Mouse (Mus musculus): Measurements from ENCODE around the gene Sema5b. TPM values are rescaled to one million over a fixed set of nuclear protein-coding genes. Genes with fewer than 3 reads are reported as not detected.

The Sema5b gene
- total and polyA plus RNA-seq, 3 experiments, result not detected

DNA sequence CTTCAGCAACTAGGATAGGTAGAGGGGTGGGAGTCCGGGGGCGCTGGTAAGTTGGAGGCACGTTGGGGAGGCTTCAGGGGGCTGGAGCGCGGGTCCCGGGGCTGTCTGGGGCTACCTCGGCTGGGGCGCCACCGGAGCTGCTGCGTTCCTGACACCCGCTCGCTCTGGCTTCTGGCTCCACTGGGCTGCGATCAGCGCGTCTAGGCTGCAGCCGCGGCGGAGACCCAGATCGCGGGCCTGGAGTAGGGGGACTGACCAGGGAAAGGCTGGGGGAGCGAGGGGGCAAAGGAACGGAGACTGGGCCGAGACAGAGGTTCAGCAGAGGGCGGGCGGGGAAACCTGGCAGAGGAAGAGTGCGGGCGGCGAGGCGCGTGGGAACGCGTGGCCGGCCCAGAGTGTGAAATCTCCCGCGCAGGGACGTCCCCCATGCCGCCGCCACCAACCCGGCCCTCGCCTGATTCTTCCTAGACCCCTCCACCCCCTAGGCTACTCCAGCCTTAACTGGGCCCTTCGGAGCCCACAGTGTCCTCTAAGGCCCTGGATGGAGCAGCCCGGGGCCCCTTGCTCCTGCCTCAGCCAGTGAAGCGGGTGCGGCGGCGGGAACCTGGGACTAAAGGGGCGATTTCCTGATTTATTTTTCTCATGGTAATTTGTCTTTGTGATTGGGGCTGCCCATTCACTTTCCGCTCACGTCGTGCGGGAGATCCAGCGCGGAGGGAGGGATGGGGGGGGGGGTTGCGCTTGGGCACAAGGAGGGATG, 896 bp downstream of the Sema5b start:
- Histone ChIP-seq H3K9me3 (replicated peaks; ENCODE audit: insufficient read depth, low read length) (no peaks in the 10 kb centered on the region), H3K79me2 (ENCODE audit: control insufficient read depth, insufficient read depth, low read length, poor library complexity) (no peaks in the 10 kb centered on the region), H3K4me3 (ENCODE audit: control insufficient read depth in 1 of 2, insufficient read depth in 1 of 2, low read depth in 2 of 2, low read length in 2 of 2) (no peak overlapping the region), H3K9ac (ENCODE audit: control insufficient read depth, low read depth, low read length, poor library complexity, severe bottlenecking) (no peak overlapping the region), H3K36me3 (ENCODE audit: control insufficient read depth in 1 of 2, insufficient read depth in 2 of 2, low read length in 2 of 2) (no peaks in the 10 kb centered on the region), H3K27me3 (ENCODE audit: control insufficient read depth in 1 of 2, insufficient read depth in 2 of 2, low read length in 2 of 2) (no peaks in the 10 kb centered on the region), H3K27ac (ENCODE audit: control insufficient read depth, low read depth, low read length) (no peak overlapping the region), H3K4me1 (ENCODE audit: control insufficient read depth in 1 of 2, insufficient read depth in 2 of 2, low read length in 2 of 2) (no peaks in the 10 kb centered on the region)
- TF ChIP-seq TAL1 (IDR thresholded peaks at IDR 0.05; ENCODE audit: low read length) (no peak), MYB (IDR thresholded peaks at IDR 0.05; ENCODE audit: low read depth, low read length) (no peak), EP300 (IDR thresholded peaks at IDR 0.05; ENCODE audit: low read depth in 1 of 2, low read length in 2 of 2) (no peak), CHD1 (IDR thresholded peaks at IDR 0.05; ENCODE audit: low read depth, low read length) (no peak), RAD21 (IDR thresholded peaks at IDR 0.05; ENCODE audit: low read depth, low read length) (no peak), HCFC1 (IDR thresholded peaks at IDR 0.05; ENCODE audit: low read depth, low read length) (no peak), MEF2A (IDR thresholded peaks at IDR 0.05; ENCODE audit: extremely low read depth, insufficient replicate concordance, low read depth, low read length, poor library complexity, severe bottlenecking) (no peak), ZC3H11A (IDR thresholded peaks at IDR 0.05; ENCODE audit: low read depth, low read length) (no peak), POLR2AphosphoS2 (IDR thresholded peaks at IDR 0.05; ENCODE audit: low read length) (no peak), CTCF (IDR thresholded peaks at IDR 0.05 in 2 of 3, conservative IDR thresholded peaks at IDR 0.05 in 1 of 3; ENCODE audit: control insufficient read depth in 1 of 3, insufficient read depth in 1 of 3, low read depth in 2 of 3, low read length in 3 of 3, poor library complexity in 1 of 3, severe bottlenecking in 1 of 3) (no peak), MAX (IDR thresholded peaks at IDR 0.05; ENCODE audit: low read length) (no peak), ZNF384 (IDR thresholded peaks at IDR 0.05; ENCODE audit: low read depth, low read length) (no peak), TCF12 (IDR thresholded peaks at IDR 0.05; ENCODE audit: low read depth, low read length) (no peak), TBP (IDR thresholded peaks at IDR 0.05; ENCODE audit: low read depth, low read length) (no peak), MXI1 (IDR thresholded peaks at IDR 0.05; ENCODE audit: low read depth, low read length) (no peak), GATA1 (IDR thresholded peaks at IDR 0.05; ENCODE audit: low read depth, low read length) (no peak), MAFK (IDR thresholded peaks at IDR 0.05; ENCODE audit: borderline replicate concordance, low read depth, low read length) (no peak)
- DNase-seq (ENCODE audit: low read depth, low spot score), result no peak

DNA sequence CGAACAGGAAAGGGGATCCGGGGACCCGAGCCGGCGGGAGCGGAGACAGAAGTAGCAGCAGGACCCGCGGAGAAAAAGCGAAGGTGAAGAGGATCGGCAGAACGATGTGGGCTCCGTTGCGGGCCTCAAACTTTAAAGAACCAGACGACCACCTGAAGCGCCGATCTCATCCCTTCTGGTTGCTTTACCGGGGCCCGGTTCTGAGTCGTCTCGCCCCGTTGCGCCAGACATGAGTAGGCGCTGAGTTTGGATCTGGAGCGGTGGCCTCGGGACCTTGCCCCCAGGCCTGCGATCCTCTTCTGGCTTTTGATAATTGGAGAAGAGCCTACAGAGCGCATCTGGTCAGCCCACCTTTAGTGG, 1.5 kb downstream of the Sema5b start:
- Histone ChIP-seq H3K79me2 (ENCODE audit: control insufficient read depth, insufficient read depth, low read length, poor library complexity) (no peaks in the 10 kb centered on the region), H3K36me3 (ENCODE audit: control insufficient read depth in 1 of 2, insufficient read depth in 2 of 2, low read length in 2 of 2) (no peaks in the 10 kb centered on the region), H3K9ac (ENCODE audit: control insufficient read depth, low read depth, low read length, poor library complexity, severe bottlenecking) (no peak overlapping the region), H3K9me3 (replicated peaks; ENCODE audit: insufficient read depth, low read length) (no peaks in the 10 kb centered on the region), H3K4me3 (ENCODE audit: control insufficient read depth in 1 of 2, insufficient read depth in 1 of 2, low read depth in 2 of 2, low read length in 2 of 2) (no peak overlapping the region), H3K4me1 (ENCODE audit: control insufficient read depth in 1 of 2, insufficient read depth in 2 of 2, low read length in 2 of 2) (no peaks in the 10 kb centered on the region), H3K27me3 (ENCODE audit: control insufficient read depth in 1 of 2, insufficient read depth in 2 of 2, low read length in 2 of 2) (no peaks in the 10 kb centered on the region), H3K27ac (ENCODE audit: control insufficient read depth, low read depth, low read length) (no peak overlapping the region)
- no peak for DNase-seq (ENCODE audit: low read depth, low spot score)
- TF ChIP-seq CHD1 (IDR thresholded peaks at IDR 0.05; ENCODE audit: low read depth, low read length), result no peak
